Mouse (Mus musculus) left cerebral cortex, postnatal 36 days (tissue): ENCODE measurements around the gene 1110032A03Rik. TPM values are rescaled to one million over a fixed set of nuclear protein-coding genes. Genes with fewer than 3 reads are reported as not detected.
A peak's percentile ranks its signal among the peaks of the same experiment; 100 is the strongest.

Source experiments
- DNase-seq, 2 experiments: peaks; one replicate each; pipeline ENCODE4 v3.0.0; 2021 to 2022; ENCODE audit warnings: low spot score in 2 of 2, mixed read lengths in 1 of 2
- intact Hi-C: fragments of 180-260 bp; cut with DNase I; formaldehyde crosslinking; loops from one replicate; pipeline ENCODE4 v1.15.1; 2025
- total RNA-seq, 2 experiments: library from RNA; stranded (reverse); gene quantifications; 2 replicates each; pipeline ENCODE4 v1.2.3; 2021

The 1110032A03Rik gene
- total RNA-seq, 2 experiments from 2014 or later, result 35.2 to 37.2 TPM

- intact Hi-C loops, result no loop called here
- no peak for DNase-seq
Measured at GRCm38 (mm10) chr9:50776162-50776760, 941 bp upstream of the 1110032A03Rik start.

- intact Hi-C loops, result no loop called here
- DNase-seq, result peak in 1 of 2 experiments; percentile 31
Measured at GRCm38 (mm10) chr9:50775662-50776126, 374 bp upstream of the 1110032A03Rik start.

- no peak for DNase-seq
- intact Hi-C loops, result no loop called here
Measured at GRCm38 (mm10) chr9:50774026-50774462, 1.3 kb downstream of the 1110032A03Rik start.

GRCm38 (mm10) chr9:50770011-50770410 is 5.3 kb downstream of the 1110032A03Rik start:
- intact Hi-C loops, result no loop called here
- DNase-seq, result no peak

DNA sequence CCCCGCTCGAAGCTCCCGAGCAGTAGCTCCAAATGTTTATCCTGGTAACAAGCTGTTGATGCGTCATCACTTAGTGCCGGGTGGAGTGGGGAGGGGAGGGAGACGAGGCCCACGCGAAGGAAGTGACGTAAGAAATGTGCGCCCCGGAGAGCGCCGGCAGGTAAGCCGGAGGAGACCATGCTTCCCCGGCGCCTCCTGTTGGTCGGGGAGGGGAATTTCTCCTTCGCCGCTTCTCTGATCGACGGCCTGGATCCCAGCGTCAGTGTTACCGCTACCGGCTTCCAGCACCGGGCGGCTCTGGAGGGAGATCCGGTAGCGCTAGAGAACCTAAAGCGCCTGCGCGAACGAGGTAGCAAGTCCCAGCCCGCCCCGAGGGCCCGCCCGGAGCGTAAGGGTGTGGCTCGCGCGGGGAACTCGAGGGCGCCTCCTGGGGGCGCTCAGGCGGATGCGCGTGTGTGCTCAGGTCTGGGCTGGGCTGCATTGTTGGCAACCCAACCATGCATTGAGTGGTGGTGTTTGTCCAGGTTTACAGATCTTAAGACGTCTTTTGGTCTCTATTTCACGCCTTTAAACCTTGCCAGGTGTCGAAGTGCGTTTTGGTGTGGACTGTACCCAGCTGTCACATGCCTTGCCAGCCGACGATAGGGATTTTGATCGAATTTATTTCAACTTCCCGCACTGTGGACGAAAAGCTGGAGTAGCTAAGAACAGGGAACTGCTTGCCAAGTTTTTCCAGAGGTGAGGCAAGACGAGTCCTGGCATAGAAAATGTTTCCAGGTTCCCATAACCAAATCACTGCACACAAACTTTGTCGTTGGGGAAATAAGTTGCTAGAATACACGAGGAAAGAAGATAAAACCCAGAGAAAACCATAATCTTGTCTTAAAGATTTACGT is 7.0 kb downstream of the 1110032A03Rik start, which contains the start of gene Fdxacb1:
Gene Fdxacb1 (plus strand): TSS at position 130 of the 896 bp plus-strand sequence.
- DNase-seq, result peak; percentile 98 to 99
- intact Hi-C loops, result loop anchor here (2.0 to 5.0 kb wide), 2 partner anchors 41 to 70 kb away; no protein-coding TSS in a partner anchor

DNA sequence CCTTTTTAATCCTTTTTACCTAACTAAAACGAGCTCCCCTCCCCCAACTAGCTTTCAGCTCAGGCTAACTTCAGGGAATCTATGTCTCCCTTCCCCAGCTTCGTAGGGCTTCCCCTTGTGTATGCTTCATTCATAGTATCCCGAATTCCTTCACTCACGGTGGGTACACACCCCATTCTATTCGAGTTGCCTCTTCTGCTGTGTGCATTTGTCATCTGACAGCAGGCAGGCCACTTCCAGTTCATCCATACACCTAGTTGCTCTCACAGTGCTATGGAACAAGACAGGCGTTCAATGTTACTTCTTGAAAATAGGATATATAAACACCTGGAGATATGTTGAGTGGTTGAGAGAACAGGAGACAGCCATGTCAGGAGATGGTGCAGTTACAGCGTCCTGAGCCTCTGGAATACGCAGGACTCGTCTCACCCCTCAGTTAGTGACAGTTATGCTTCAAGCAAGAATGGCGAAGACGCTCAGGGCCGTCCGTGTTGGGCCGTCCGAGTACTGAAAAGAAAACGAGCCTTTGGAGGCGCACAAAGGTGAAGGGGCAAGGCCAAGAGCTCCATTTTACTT is 7.7 kb downstream of the 1110032A03Rik start:
- intact Hi-C loops, result loop anchor here (2.0 to 5.0 kb wide), 2 partner anchors 40 to 69 kb away; no protein-coding TSS in a partner anchor
- DNase-seq, result peak in 1 of 2 experiments; percentile 18

- no peak for DNase-seq
- intact Hi-C loops, result no loop called here
Measured at GRCm38 (mm10) chr9:50763331-50763730, 12.0 kb downstream of the 1110032A03Rik start.

GRCm38 (mm10) chr9:50761520-50762243 is 13.6 kb downstream of the 1110032A03Rik start:
- no peak for DNase-seq

GRCm38 (mm10) chr9:50756711-50757110 is 18.6 kb downstream of the 1110032A03Rik start:
- intact Hi-C loops, result no loop called here
- DNase-seq, result no peak

More at GRCm38 (mm10) chr9:50761520-50762243, 13.6 kb downstream of the 1110032A03Rik start:
- intact Hi-C loops, result no loop called here

GRCm38 (mm10) chr9:50753947-50754346 is 21.4 kb downstream of the 1110032A03Rik start:
- intact Hi-C loops, result no loop called here
- DNase-seq, result no peak

GRCm38 (mm10) chr9:50752784-50753615 is 22.3 kb downstream of the 1110032A03Rik start:
- intact Hi-C loops, result no loop called here
- DNase-seq, result peak; percentile 70 to 76

- DNase-seq, result no peak
- intact Hi-C loops, result no loop called here
Measured at GRCm38 (mm10) chr9:50752054-50752602, 23.2 kb downstream of the 1110032A03Rik start, which contains the start of gene Hspb2. Gene Hspb2 (minus strand): TSS chr9:50752354.

DNA sequence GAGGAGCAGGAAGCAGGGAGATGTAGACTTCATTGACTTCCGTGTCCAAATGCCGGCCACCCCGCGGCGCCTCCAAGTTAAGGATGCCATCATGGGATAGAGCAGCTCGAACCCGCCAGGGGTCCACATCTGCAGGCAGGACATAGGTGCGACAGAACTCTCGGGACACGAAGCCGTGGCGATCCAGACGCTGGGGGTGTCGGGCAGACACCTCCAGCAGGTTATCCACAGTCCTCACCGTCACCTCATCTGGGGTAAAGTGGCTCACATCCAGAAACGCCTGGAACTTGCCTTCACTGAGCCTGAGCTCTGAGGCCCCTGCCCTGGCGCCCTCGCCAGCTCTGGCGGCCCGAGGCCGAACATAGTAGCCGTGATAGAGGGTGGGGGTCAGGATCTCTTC is 24.0 kb downstream of the 1110032A03Rik start, which contains the start of gene Cryab:
Gene Cryab (plus strand): TSS at position 3 of the 400 bp plus-strand sequence.
- intact Hi-C loops, result no loop called here
- no peak for DNase-seq

GRCm38 (mm10) chr9:50750706-50751105 is 24.6 kb downstream of the 1110032A03Rik start:
- no peak for DNase-seq
- intact Hi-C loops, result no loop called here

DNA sequence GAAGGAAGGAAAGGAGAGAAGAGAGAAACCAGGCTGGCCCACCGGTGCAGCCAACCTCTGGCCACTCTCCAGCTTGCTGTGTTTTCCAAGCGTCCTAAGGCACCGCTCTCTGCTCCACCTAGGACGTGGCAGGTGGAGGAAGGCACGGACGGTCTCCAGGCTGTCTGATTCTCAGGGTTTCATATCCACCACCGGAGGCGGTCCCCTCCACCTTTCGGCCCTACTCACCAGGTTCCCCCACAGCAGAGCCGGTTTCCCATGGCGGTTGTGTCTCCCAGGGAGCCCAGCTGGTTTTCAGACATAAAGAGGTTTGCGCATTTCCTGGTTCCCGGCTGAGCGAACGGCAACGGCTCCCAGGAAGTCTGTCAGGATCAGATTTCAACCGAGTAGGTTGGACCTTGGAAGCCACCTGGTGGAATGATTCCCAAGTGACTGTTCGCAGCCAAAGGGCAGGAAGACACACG is 29.1 kb downstream of the 1110032A03Rik start, which contains the start of gene 2310030G06Rik:
Gene 2310030G06Rik (minus strand): TSS at position 323 of the 464 bp plus-strand sequence.
- DNase-seq, result no peak
- intact Hi-C loops, result no loop called here

- intact Hi-C loops, result no loop called here
- DNase-seq, result no peak
Measured at GRCm38 (mm10) chr9:50745806-50746205, 29.5 kb downstream of the 1110032A03Rik start.

DNA sequence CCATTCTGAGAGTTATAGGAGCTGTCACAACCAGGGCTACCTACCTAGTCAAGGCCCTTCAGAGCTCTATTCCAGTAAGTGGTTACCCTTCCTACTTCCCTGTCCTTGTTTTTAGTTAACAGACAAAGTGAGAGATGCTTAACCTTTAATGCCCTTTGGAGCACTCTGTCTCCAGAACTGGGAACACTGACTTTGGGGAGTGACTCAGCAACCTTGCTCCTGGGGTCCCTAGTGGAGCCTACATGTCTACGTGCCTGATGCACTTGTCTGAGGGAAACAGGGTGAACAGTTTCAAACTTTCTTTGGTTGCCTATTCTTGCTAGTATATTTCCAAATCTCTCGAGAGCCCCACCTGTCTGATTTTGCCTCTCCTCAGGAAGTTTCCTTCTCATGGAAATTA is 32.6 kb downstream of the 1110032A03Rik start:
- DNase-seq, result no peak
- intact Hi-C loops, result no loop called here

- no peak for DNase-seq
- intact Hi-C loops, result no loop called here
Measured at GRCm38 (mm10) chr9:50742261-50742660, 33.1 kb downstream of the 1110032A03Rik start.
